Mouse (Mus musculus) intestine, postnatal 0 days (tissue): Measurements from ENCODE around the gene Proser1. TPM values are rescaled to one million over a fixed set of nuclear protein-coding genes. Genes with fewer than 3 reads are reported as not detected.
A peak's percentile ranks its signal among the peaks of the same experiment; 100 is the strongest.

ENCODE experiments used
- ATAC-seq: fragments of 200-750 bp; cut with Nextera tagmentation; 2 replicates; pipeline ENCODE4 v1.8.0; 2017; ENCODE audit warnings: mild to moderate bottlenecking, moderate TSS enrichment, moderate library complexity
- H3K27ac ChIP-seq: fragments of 300-500 bp; sonication (generic); 2 replicates; pipeline ENCODE4 v1.5.1; 2014; ENCODE audit warnings: mild to moderate bottlenecking, low read depth, low read length, moderate library complexity
- H3K27me3 ChIP-seq: fragments of 300-500 bp; sonication (generic); replicated peaks from 2 replicates; pipeline ENCODE4 v1.6.1; 2014; ENCODE audit warnings: low read length, mixed read lengths; ENCODE audit not compliant: control insufficient read depth, insufficient read depth
- H3K36me3 ChIP-seq: fragments of 300-500 bp; sonication (generic); 2 replicates; pipeline ENCODE4 v1.6.1; 2014; ENCODE audit warnings: mild to moderate bottlenecking, moderate library complexity; ENCODE audit not compliant: control insufficient read depth, insufficient read depth
- H3K4me1 ChIP-seq: fragments of 300-500 bp; sonication (generic); replicated peaks from 2 replicates; pipeline ENCODE4 v1.6.1; 2014; ENCODE audit warnings: antibody characterized with exemption, low read length, mixed read lengths; ENCODE audit not compliant: control insufficient read depth, insufficient read depth
- H3K4me2 ChIP-seq: fragments of 300-500 bp; sonication (generic); replicated peaks from 2 replicates; pipeline ENCODE4 v1.6.1; 2014; ENCODE audit warnings: low read depth, mild to moderate bottlenecking, moderate library complexity
- H3K4me3 ChIP-seq: fragments of 300-500 bp; sonication (generic); 2 replicates; pipeline ENCODE4 v1.5.1; 2014; ENCODE audit warnings: low read depth, low read length
- H3K9ac ChIP-seq: fragments of 300-500 bp; sonication (generic); 2 replicates; pipeline ENCODE4 v1.6.1; 2014; ENCODE audit warnings: mild to moderate bottlenecking, low read depth, low read length
- H3K9me3 ChIP-seq: fragments of 300-500 bp; sonication (generic); 2 replicates; pipeline ENCODE4 v1.6.1; 2016; ENCODE audit warnings: mixed run types; ENCODE audit not compliant: control insufficient read depth
- CTCF ChIP-seq: sonication (generic); IDR thresholded peaks from 2 replicates; pipeline ENCODE4 v1.5.1; 2016; ENCODE audit warnings: low read depth, mild to moderate bottlenecking, control low read depth, antibody characterized with exemption, moderate library complexity
- WGBS: fragments of 180-500 bp; shearing (Covaris S2); extraction: QIAGEN DNeasy Blood & Tissue Kit; methylation state at CpG from one replicate; pipeline ENCODE4 v1.1.7; 2014; 5-methylcytosine and 5-hydroxymethylcytosine counted together
- polyA plus RNA-seq: library from polyadenylated mRNA; unstranded; fragments of >200 nt; fragmentation: Nextera tagmentation; extraction: Ambion mirVana; gene quantifications from 2 replicates; pipeline ENCODE4 v1.2.1, GENCODE M21; 2015

Gene Proser1
- polyA plus RNA-seq, 1 experiment from 2014 or later, result 8.9 TPM

DNA sequence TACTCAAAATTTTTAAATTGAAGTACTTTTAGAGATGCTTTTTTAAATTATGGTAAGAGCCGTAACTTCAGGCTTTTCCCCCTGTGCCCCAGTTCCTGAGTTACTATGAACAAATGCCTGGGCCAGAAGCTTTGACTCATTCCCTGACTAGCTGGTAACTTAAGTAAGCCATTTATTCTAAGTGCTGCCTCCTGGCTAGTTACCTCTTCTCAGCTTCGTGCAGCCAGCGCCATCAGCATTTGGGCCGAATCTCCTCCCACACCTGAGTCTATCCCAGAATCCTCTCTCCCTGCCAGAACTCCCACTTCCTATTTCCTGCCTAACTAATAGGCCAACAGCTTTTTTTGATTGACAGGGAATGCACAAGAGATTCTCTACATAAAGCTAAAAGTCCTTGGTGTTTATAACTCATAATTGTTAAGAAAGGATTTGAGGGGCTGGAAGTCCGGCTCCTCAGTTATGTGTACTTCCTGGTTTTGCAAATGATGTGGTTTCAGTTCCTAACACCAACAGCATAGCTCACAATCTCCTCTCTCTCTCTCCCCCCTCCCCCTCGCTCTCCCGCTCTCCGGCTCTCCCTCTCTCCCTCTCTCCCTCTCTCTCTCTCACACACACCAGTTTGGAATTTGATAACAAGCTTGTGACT is 20.1 kb downstream of the Proser1 start:
- H3K36me3 ChIP-seq, result peaks cover 24% of the 10 kb centered on the region
- H3K4me2 ChIP-seq, result no peak overlapping the region
- H3K9ac ChIP-seq, result no peak overlapping the region
- no peaks in the 10 kb centered on the region for H3K9me3 ChIP-seq
- TF ChIP-seq CTCF, result no peak
- ATAC-seq, result no peak
- 81% methylated on average over 8 of the region's 8 CpGs for WGBS
- H3K27me3 ChIP-seq, result no peaks in the 10 kb centered on the region
- no peak overlapping the region for H3K4me3 ChIP-seq
- H3K27ac ChIP-seq, result no peak overlapping the region
- no peaks in the 10 kb centered on the region for H3K4me1 ChIP-seq

DNA sequence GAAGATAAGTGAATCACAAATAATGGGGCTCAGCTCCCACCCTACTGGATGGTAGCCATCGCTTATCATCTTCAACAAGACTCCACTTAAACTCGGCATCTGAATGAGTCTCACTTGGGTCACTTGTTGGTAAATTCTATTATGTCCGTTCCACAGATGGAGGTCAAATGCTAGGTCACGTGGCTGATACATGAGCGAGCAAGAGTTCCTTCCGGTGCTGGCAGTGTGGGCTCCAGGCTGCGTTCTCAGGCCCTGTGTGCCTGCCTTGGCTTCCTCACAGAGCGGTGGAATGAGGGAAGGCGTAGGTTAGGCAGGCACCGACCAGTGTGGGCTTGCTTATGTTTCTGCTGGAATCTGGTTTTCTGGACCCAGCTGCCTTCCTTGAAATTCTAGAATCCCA is 23.1 kb downstream of the Proser1 start:
- no peaks in the 10 kb centered on the region for H3K4me1 ChIP-seq
- no peaks in the 10 kb centered on the region for H3K9me3 ChIP-seq
- 0 out of 2 replicates have a peak, but pooled peaks cover 5% of the 10 kb centered on the region for H3K36me3 ChIP-seq
- no peak for TF ChIP-seq CTCF
- H3K9ac ChIP-seq, result no peak overlapping the region
- no peaks in the 10 kb centered on the region for H3K27me3 ChIP-seq
- H3K4me2 ChIP-seq, result no peak overlapping the region
- H3K27ac ChIP-seq, result no peak overlapping the region
- no peak overlapping the region for H3K4me3 ChIP-seq
- WGBS, result 75% methylated on average over 10 of the region's 10 CpGs
- no peak for ATAC-seq

DNA sequence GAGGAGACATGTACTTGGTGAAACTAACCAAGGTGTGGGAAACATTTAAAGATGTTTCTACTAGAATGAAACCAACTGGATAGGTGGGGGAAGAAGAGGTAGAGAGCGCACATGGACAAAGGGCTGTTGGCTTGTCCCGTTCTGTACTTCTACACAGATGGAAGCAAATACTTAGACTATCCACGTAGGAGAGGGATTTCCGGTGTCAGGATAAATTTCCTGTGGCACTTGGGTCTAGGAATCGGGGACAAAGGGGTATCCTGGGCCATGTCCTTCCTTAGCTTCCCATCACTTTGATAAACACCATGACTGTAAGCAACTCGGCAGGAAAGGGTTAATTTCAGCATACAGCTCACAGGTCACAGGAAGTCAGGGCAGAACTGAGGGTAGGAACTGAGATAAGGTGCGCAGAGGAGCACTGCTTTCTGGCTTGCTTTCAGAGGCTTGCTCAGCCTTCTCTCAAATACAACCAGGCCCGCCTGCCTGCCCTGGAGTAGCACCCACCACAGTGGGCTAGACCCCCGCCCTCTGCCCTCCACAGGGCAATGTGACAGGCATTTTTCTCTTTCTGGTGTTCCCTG is 23.6 kb downstream of the Proser1 start:
- no peaks in the 10 kb centered on the region for H3K4me1 ChIP-seq
- no peak overlapping the region for H3K4me3 ChIP-seq
- 62% methylated on average over 9 of the region's 9 CpGs for WGBS
- no peak overlapping the region for H3K27ac ChIP-seq
- H3K36me3 ChIP-seq, result no peaks in the 10 kb centered on the region
- no peaks in the 10 kb centered on the region for H3K9me3 ChIP-seq
- no peak overlapping the region for H3K4me2 ChIP-seq
- H3K27me3 ChIP-seq, result no peaks in the 10 kb centered on the region
- no peak for ATAC-seq
- TF ChIP-seq CTCF, result no peak
- H3K9ac ChIP-seq, result no peak overlapping the region

DNA sequence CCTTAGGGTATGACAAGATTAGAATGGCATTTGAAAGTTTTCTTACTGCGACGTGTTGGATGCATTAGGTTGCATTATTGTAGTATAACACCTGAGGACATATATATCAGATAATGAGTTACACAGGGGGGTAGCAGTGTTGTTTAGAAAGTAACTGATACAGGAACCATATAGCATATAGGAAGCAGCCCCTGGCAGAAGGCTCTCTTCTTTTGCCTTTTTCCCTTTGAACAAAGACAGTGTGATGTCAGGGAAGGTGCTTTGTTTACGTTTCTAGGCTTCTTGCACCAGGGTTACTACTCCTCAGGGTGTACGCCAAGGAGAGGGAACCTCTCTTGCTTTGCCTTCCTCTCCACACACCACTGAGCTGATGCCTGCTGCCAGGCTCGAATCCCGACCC is 24.9 kb downstream of the Proser1 start, which contains the start of gene Stoml3:
Gene Stoml3 (plus strand): TSS at position 301 of the 400 bp plus-strand sequence.
- ATAC-seq, result no peak
- Histone ChIP-seq H3K4me3 (no peak within 1 kb of the TSS), H3K9me3 (no peaks in the 10 kb centered on the region), H3K36me3 (no peaks in the 10 kb centered on the region), H3K27me3 (no peaks in the 10 kb centered on the region), H3K4me2 (no peak within 1 kb of the TSS), H3K9ac (no peak within 1 kb of the TSS), H3K4me1 (no peaks in the 10 kb centered on the region), H3K27ac (no peak within 1 kb of the TSS)
- 70% methylated on average over 6 of the region's 6 CpGs for WGBS
- no peak for TF ChIP-seq CTCF

DNA sequence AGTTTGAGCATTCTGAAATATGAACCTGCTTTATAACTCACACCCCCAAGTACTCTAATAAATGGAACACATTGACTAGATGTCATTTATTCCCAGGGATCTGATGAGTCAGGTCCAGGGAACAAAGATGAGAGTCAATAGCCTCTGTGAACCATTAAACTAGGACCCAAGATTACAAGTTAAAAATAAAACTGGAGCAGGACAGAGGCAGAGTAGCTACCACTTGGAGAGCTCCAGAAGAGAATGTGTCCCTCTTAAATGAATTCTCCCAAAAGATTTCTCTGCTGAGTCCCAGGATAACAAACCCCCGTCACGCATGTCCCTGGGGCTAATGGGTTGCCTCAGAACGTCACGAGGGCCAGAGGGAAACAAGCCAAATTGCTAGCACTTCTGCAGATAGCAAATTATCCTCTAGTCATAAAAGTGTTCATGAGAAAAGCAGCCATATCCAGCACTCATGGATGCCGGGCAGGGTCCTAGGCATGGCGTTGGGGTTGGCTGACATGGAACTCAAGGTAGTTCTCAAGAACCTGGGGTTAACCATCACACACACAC is 35.0 kb downstream of the Proser1 start:
- H3K27ac ChIP-seq, result no peak overlapping the region
- no peak overlapping the region for H3K9ac ChIP-seq
- H3K27me3 ChIP-seq, result no peaks in the 10 kb centered on the region
- no peak for ATAC-seq
- no peaks in the 10 kb centered on the region for H3K4me1 ChIP-seq
- no peak overlapping the region for H3K4me2 ChIP-seq
- no peak for TF ChIP-seq CTCF
- H3K36me3 ChIP-seq, result no peaks in the 10 kb centered on the region
- WGBS, result 39% methylated on average over 6 of the region's 6 CpGs
- no peak overlapping the region for H3K4me3 ChIP-seq
- no peaks in the 10 kb centered on the region for H3K9me3 ChIP-seq

DNA sequence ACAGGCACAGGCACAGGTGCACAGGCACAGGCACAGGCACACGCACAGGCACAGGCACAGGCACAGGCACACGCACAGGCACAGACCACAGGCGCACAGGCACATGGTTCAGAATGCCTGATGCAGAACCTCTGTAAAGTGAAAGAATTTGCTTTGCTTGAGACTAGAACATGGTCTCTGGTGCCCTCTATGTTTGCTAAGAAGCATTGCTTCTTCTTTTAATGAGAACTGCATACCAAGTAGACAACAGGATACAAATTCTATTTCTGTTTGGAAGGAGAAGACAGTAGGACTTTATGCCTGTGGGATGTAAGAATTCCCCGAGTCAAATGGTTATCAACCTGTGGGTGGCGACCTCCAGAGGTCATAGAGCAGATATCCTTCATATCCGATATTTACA is 39.0 kb downstream of the Proser1 start:
- no peak overlapping the region for H3K4me2 ChIP-seq
- H3K36me3 ChIP-seq, result no peaks in the 10 kb centered on the region
- WGBS, result 56% methylated on average over 6 of the region's 6 CpGs
- H3K27me3 ChIP-seq, result no peaks in the 10 kb centered on the region
- H3K9ac ChIP-seq, result no peak overlapping the region
- no peak overlapping the region for H3K4me3 ChIP-seq
- TF ChIP-seq CTCF, result peak; percentile 85
- H3K27ac ChIP-seq, result no peak overlapping the region
- H3K9me3 ChIP-seq, result no peaks in the 10 kb centered on the region
- no peak for ATAC-seq
- no peaks in the 10 kb centered on the region for H3K4me1 ChIP-seq
